Mouse (Mus musculus) CH12.LX (cell line): Measurements from ENCODE around the gene Cblc. TPM values are rescaled to one million over a fixed set of nuclear protein-coding genes. Genes with fewer than 3 reads are reported as not detected.

Experiments used
- DNase-seq: peaks from one replicate; pipeline ENCODE4 v3.0.0-alpha.2; 2013; ENCODE audit errors: extremely low read depth
- H3K27ac ChIP-seq: 2 replicates; pipeline ENCODE4 v1.5.1; 2012; ENCODE audit warnings: low read depth, mild to moderate bottlenecking, control low read depth, moderate library complexity; ENCODE audit not compliant: insufficient read depth
- H3K27me3 ChIP-seq: replicated peaks from 2 replicates; pipeline ENCODE3; 2012; ENCODE audit warnings: inconsistent platforms
- H3K36me3 ChIP-seq, 2 experiments: replicated peaks in 1 of 2; 2 replicates each; pipeline versions ENCODE3 to v1.6.1; 2012; ENCODE audit warnings: inconsistent platforms in 1 of 2, low read length in 1 of 2, mild to moderate bottlenecking in 1 of 2, mixed read lengths in 1 of 2, moderate library complexity in 1 of 2; ENCODE audit not compliant: control insufficient read depth in 1 of 2, insufficient read depth in 1 of 2
- H3K4me1 ChIP-seq, 2 experiments: 2 replicates each; pipeline ENCODE4 v1.6.1; 2012; ENCODE audit warnings: inconsistent platforms in 1 of 2, moderate library complexity in 1 of 2; ENCODE audit not compliant: insufficient read depth in 2 of 2, control insufficient read depth in 1 of 2
- H3K4me2 ChIP-seq: 2 replicates; pipeline ENCODE4 v1.6.1; 2012; ENCODE audit warnings: low read depth, mild to moderate bottlenecking, control low read depth; ENCODE audit not compliant: poor library complexity, insufficient read depth, severe bottlenecking
- H3K4me3 ChIP-seq, 3 experiments: fragments of 150-350 bp in 1 of 3; sonication (generic) in 1 of 3; replicated peaks in 1 of 3; 2 replicates each; pipeline versions ENCODE3 to v1.5.1; 2011 to 2012; ENCODE audit warnings: low read depth in 2 of 3, low read length in 2 of 3, mild to moderate bottlenecking in 2 of 3, moderate library complexity in 2 of 3, control low read depth in 1 of 3, improper control_type of control experiment in 1 of 3, inconsistent platforms in 1 of 3, mixed read lengths in 1 of 3; ENCODE audit not compliant: poor library complexity in 1 of 3
- H3K79me2 ChIP-seq: replicated peaks from 2 replicates; pipeline ENCODE4 v1.6.1; 2012; ENCODE audit warnings: mild to moderate bottlenecking, moderate library complexity; ENCODE audit not compliant: control insufficient read depth, poor library complexity, insufficient read depth, severe bottlenecking; ENCODE audit errors: extremely low read depth
- H3K9ac ChIP-seq: 2 replicates; pipeline ENCODE4 v1.6.1; 2012; ENCODE audit warnings: low read depth, mild to moderate bottlenecking, control low read depth, moderate library complexity; ENCODE audit not compliant: insufficient read depth
- H3K9me3 ChIP-seq: replicated peaks from 2 replicates; pipeline ENCODE3; 2012; ENCODE audit warnings: low read length, inconsistent platforms, mixed read lengths
- BHLHE40 ChIP-seq: IDR thresholded peaks from 2 replicates; pipeline ENCODE4 v1.6.1; 2011; ENCODE audit warnings: mild to moderate bottlenecking, low read depth, low read length, improper control_type of control experiment
- CHD1 ChIP-seq: IDR thresholded peaks from 2 replicates; pipeline ENCODE4 v1.6.1; 2012; ENCODE audit warnings: low read depth, low read length, improper control_type of control experiment, inconsistent platforms
- CHD2 ChIP-seq: IDR thresholded peaks from 2 replicates; pipeline ENCODE4 v1.6.1; 2011; ENCODE audit warnings: low read length, improper control_type of control experiment
- E2F4 ChIP-seq: IDR thresholded peaks from 2 replicates; pipeline ENCODE4 v1.6.1; 2011; ENCODE audit warnings: low read depth, low read length, improper control_type of control experiment; ENCODE audit not compliant: insufficient replicate concordance
- ELF1 ChIP-seq: IDR thresholded peaks from 2 replicates; pipeline ENCODE4 v1.6.1; 2014; ENCODE audit warnings: low read depth, mild to moderate bottlenecking, inconsistent platforms, low read length, improper control_type of control experiment
- EP300 ChIP-seq: IDR thresholded peaks from 2 replicates; pipeline ENCODE4 v1.6.1; 2011; ENCODE audit warnings: low read length, improper control_type of control experiment
- ETS1 ChIP-seq: conservative IDR thresholded peaks from 2 replicates; pipeline ENCODE4 v1.6.1; 2012; ENCODE audit warnings: low read depth, mild to moderate bottlenecking, inconsistent platforms, low read length, improper control_type of control experiment, moderate library complexity
- MAX ChIP-seq: IDR thresholded peaks from 2 replicates; pipeline ENCODE4 v1.6.1; 2011; ENCODE audit warnings: low read length, improper control_type of control experiment
- MEF2A ChIP-seq: IDR thresholded peaks from 2 replicates; pipeline ENCODE4 v1.6.1; 2014; ENCODE audit warnings: low read depth, mild to moderate bottlenecking, inconsistent platforms, low read length, improper control_type of control experiment, borderline replicate concordance
- POLR2A ChIP-seq: IDR thresholded peaks from 2 replicates; pipeline ENCODE4 v1.6.1; 2011; ENCODE audit warnings: low read depth, mild to moderate bottlenecking, improper control_type of control experiment, low read length
- POLR2AphosphoS2 ChIP-seq: IDR thresholded peaks from 2 replicates; pipeline ENCODE4 v1.6.1; 2011; ENCODE audit warnings: low read depth, low read length, improper control_type of control experiment
- RAD21 ChIP-seq: IDR thresholded peaks from 2 replicates; pipeline ENCODE4 v1.6.1; 2011; ENCODE audit warnings: low read depth, mild to moderate bottlenecking, low read length, improper control_type of control experiment, moderate library complexity
- SIN3A ChIP-seq: IDR thresholded peaks from 2 replicates; pipeline ENCODE4 v1.6.1; 2012; ENCODE audit warnings: low read length, improper control_type of control experiment, inconsistent platforms
- SMC3 ChIP-seq: IDR thresholded peaks from 2 replicates; pipeline ENCODE4 v1.6.1; 2011; ENCODE audit warnings: low read depth, low read length, improper control_type of control experiment
- TBP ChIP-seq: conservative IDR thresholded peaks from 2 replicates; pipeline ENCODE4 v1.6.1; 2011; ENCODE audit warnings: low read depth, low read length, improper control_type of control experiment
- USF1 ChIP-seq: IDR thresholded peaks from 2 replicates; pipeline ENCODE4 v1.6.1; 2014; ENCODE audit warnings: low read depth, mild to moderate bottlenecking, inconsistent platforms, low read length, improper control_type of control experiment
- USF2 ChIP-seq: conservative IDR thresholded peaks from 2 replicates; pipeline ENCODE4 v1.6.1; 2011; ENCODE audit warnings: low read depth, low read length, improper control_type of control experiment
- ZKSCAN1 ChIP-seq: IDR thresholded peaks from 2 replicates; pipeline ENCODE4 v1.6.1; 2012; ENCODE audit warnings: low read depth, inconsistent platforms, low read length, improper control_type of control experiment, borderline replicate concordance
- ZNF384 ChIP-seq: IDR thresholded peaks from 2 replicates; pipeline ENCODE4 v1.6.1; 2012; ENCODE audit warnings: low read depth, low read length, improper control_type of control experiment, inconsistent platforms
- dilution Hi-C: fragments of 300-500 bp; cut with MboI; formaldehyde crosslinking; loops from 2 replicates; pipeline ENCODE4 v1.14.3; 2020; ENCODE audit warnings: low sequenced_read_pairs; ENCODE audit not compliant: extremely low pct_unique_long_range_greater_than_20kb, extremely low pct_ligation_motif_present
- in situ Hi-C: fragments of 300-500 bp; cut with MboI; formaldehyde crosslinking; loops from 3 replicates; pipeline ENCODE4 v1.14.3; 2019; ENCODE audit warnings: low sequenced_read_pairs, low pct_ligation_motif_present, low pct_unique_long_range_greater_than_20kb, mixed read lengths
- polyA plus RNA-seq: library from polyadenylated mRNA; unstranded; fragments of >175 nt; gene quantifications from 2 replicates; pipeline ENCODE4 v1.2.1, GENCODE M21; 2012; ENCODE audit warnings: low read depth; ENCODE audit not compliant: insufficient read length
- total RNA-seq, 2 experiments: library from RNA; depleted of rRNA; stranded (reverse); fragments of 300-350 nt in 1 of 2; fragments of >200 nt in 1 of 2; gene quantifications; 2 replicates each; pipeline ENCODE4 v1.2.3; 2012 to 2014

The Cblc gene
- total and polyA plus RNA-seq, 3 experiments: 6.4 to 30.8 (median 13.4) TPM

DNA sequence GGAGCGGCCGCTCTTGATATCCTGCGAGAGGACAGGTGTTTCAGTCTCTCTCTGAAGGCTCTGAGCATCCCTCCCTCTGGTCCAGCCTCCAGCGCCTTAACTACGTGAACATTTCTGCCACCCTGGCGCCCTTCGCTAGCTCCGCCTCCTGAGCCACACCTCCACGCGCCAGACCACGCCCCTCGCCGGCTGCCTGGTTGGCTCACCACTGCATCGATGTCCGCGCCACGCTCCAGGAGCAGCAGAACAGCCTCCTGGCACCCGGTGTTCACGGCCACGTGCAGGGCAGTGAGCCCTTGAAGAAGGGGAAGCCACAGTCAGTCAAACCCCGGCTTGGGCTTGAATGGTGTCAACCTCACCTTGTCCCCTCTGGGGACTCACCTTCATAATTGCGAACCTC, 14.5 kb upstream of the Cblc start:
- Histone ChIP-seq H3K4me2 (no peak overlapping the region), H3K9ac (no peak overlapping the region), H3K27me3 (no peaks in the 10 kb centered on the region), H3K4me3 (no peak overlapping the region), H3K36me3 (peaks cover 70 to 85% of the 10 kb centered on the region in 2 experiments), H3K79me2 (peaks cover 6% of the 10 kb centered on the region; the same call in 1 of the 2 replicates), H3K4me1 (peaks cover 36 to 57% of the 10 kb centered on the region in 2 experiments), H3K9me3 (peaks cover 6% of the 10 kb centered on the region), H3K27ac (no peak overlapping the region)
- TF ChIP-seq BHLHE40 (no peak), CHD1 (no peak), SIN3A (no peak), ZKSCAN1 (no peak), MEF2A (no peak), SMC3 (no peak), EP300 (no peak), E2F4 (no peak), MAX (no peak), USF2 (no peak), ZNF384 (no peak), USF1 (no peak), RAD21 (no peak), TBP (no peak), ETS1 (no peak)
- no peak for DNase-seq
- dilution Hi-C loops (no loop called here), in situ Hi-C loops (no loop called here)

DNA sequence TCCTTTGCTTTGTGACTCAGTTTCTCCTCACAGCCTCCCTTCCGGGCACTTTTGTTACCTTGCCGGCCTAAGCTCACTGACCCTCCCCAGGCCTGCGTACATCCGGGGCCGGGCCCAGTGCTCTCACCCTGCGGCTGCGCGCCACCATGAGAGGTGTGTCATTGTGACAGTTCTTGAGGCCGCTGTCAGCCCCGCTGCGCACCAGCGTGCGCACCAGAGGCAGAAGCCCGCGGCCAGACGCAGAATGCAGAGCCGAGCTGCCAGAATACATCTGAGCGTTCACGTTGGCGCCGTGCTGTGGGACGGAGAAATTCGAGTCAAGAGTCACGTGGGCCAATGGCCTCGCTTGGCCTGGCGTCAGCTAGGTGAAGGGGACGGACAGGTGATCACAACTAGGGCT, 12.8 kb upstream of the Cblc start:
- peaks cover 63 to 80% of the 10 kb centered on the region in 2 experiments for H3K36me3 ChIP-seq
- dilution Hi-C loops: no loop called here
- in situ Hi-C loops: no loop called here
- no peak overlapping the region for H3K9ac ChIP-seq
- no peak overlapping the region for H3K4me3 ChIP-seq
- TF ChIP-seq CHD2 (no peak), ELF1 (no peak), BHLHE40 (no peak), POLR2A (no peak), POLR2AphosphoS2 (no peak)
- DNase-seq: no peak
- H3K4me2 ChIP-seq: no peak overlapping the region
- H3K4me1 ChIP-seq: peaks cover 23 to 45% of the 10 kb centered on the region in 2 experiments
- no peak overlapping the region for H3K27ac ChIP-seq
- 0 out of 2 replicates have a peak, but pooled peaks cover under 1% of the 10 kb centered on the region for H3K79me2 ChIP-seq
- no peaks in the 10 kb centered on the region for H3K27me3 ChIP-seq
- H3K9me3 ChIP-seq: peaks cover 12% of the 10 kb centered on the region
